Mouse (Mus musculus) liver, adult 2 months (tissue): Measurements from ENCODE around the gene Pdia6. TPM values are rescaled to one million over a fixed set of nuclear protein-coding genes. Genes with fewer than 3 reads are reported as not detected.

Experiments
- DNase-seq: peaks from one replicate; pipeline ENCODE4 v3.0.0-alpha.2; 2011; ENCODE audit warnings: low read depth, low spot score; ENCODE audit errors: extremely low read depth
- H3K27ac ChIP-seq: fragments of 200-500 bp; replicated peaks from 2 replicates; pipeline ENCODE4 v1.5.1; 2012; ENCODE audit warnings: low read depth, mild to moderate bottlenecking, control low read depth, inconsistent platforms, low read length; ENCODE audit not compliant: insufficient read depth
- H3K27me3 ChIP-seq: fragments of 200-500 bp; 2 replicates; pipeline ENCODE4 v1.6.1; 2012; ENCODE audit warnings: mild to moderate bottlenecking, moderate library complexity, low read length, inconsistent platforms; ENCODE audit not compliant: control insufficient read depth, insufficient read depth
- H3K36me3 ChIP-seq: fragments of 200-500 bp; 2 replicates; pipeline ENCODE4 v1.6.1; 2012; ENCODE audit warnings: low read length, inconsistent platforms; ENCODE audit not compliant: control insufficient read depth, insufficient read depth
- H3K4me1 ChIP-seq: fragments of 200-500 bp; 2 replicates; pipeline ENCODE4 v1.6.1; 2011; ENCODE audit warnings: low read length; ENCODE audit not compliant: control insufficient read depth, insufficient read depth
- H3K4me3 ChIP-seq: fragments of 200-500 bp; 2 replicates; pipeline ENCODE4 v1.5.1; 2011; ENCODE audit warnings: low read depth, mild to moderate bottlenecking, control low read depth, low read length, moderate library complexity; ENCODE audit not compliant: insufficient read depth
- H3K79me2 ChIP-seq: fragments of 200-500 bp; 2 replicates; pipeline ENCODE4 v1.6.1; 2012; ENCODE audit warnings: inconsistent platforms, mild to moderate bottlenecking, low read length, moderate library complexity; ENCODE audit not compliant: control insufficient read depth, insufficient read depth
- H3K9ac ChIP-seq: fragments of 200-500 bp; 2 replicates; pipeline ENCODE4 v1.6.1; 2012; ENCODE audit warnings: low read depth, mild to moderate bottlenecking, control low read depth, inconsistent platforms, low read length
- CTCF ChIP-seq: fragments of 200-500 bp; IDR thresholded peaks from 2 replicates; pipeline ENCODE4 v1.5.1; 2011; ENCODE audit warnings: low read depth, low read length, control low read depth
- POLR2A ChIP-seq: fragments of 200-500 bp; IDR thresholded peaks from 2 replicates; pipeline ENCODE4 v1.6.1; 2011; ENCODE audit warnings: low read length, control low read depth; ENCODE audit not compliant: insufficient read depth; ENCODE audit errors: extremely low read depth
- WGBS: fragments of 180-500 bp; shearing (Covaris S2); methylation state at CpG from one replicate; pipeline ENCODE4 v1.1.7; 2018; 5-methylcytosine and 5-hydroxymethylcytosine counted together
- polyA plus RNA-seq: library from polyadenylated mRNA; depleted of rRNA; stranded (reverse); fragments of >200 nt; gene quantifications from 2 replicates; pipeline ENCODE4 v1.2.3, GENCODE M21; 2012
- total RNA-seq: library from RNA; depleted of rRNA; stranded (reverse); fragments of >200 nt; gene quantifications from 2 replicates; pipeline ENCODE4 v1.2.3, GENCODE M21; 2014

Gene Pdia6
- total and polyA plus RNA-seq, 2 experiments: 89.1 to 226 TPM

- H3K9ac ChIP-seq: no peak overlapping the region
- WGBS: 91% methylated on average over 5 of the region's 5 CpGs
- H3K36me3 ChIP-seq: no peaks in the 10 kb centered on the region
- no peaks in the 10 kb centered on the region for H3K79me2 ChIP-seq
- H3K4me1 ChIP-seq: no peaks in the 10 kb centered on the region
- H3K27ac ChIP-seq: no peak overlapping the region
- DNase-seq: no peak
- no peak overlapping the region for H3K4me3 ChIP-seq
- no peaks in the 10 kb centered on the region for H3K27me3 ChIP-seq
- TF ChIP-seq POLR2A (no peak), CTCF (no peak)
Observed at GRCm38 (mm10) chr12:17225012-17225411, 41.3 kb upstream of the Pdia6 start.

GRCm38 (mm10) chr12:17227903-17228302, 38.4 kb upstream of the Pdia6 start:
- no peak overlapping the region for H3K9ac ChIP-seq
- no peaks in the 10 kb centered on the region for H3K27me3 ChIP-seq
- WGBS: 84% methylated on average over 4 of the region's 4 CpGs
- TF ChIP-seq POLR2A (no peak), CTCF (no peak)
- H3K4me3 ChIP-seq: no peak overlapping the region
- H3K27ac ChIP-seq: no peak overlapping the region
- no peaks in the 10 kb centered on the region for H3K36me3 ChIP-seq
- no peak for DNase-seq
- no peaks in the 10 kb centered on the region for H3K79me2 ChIP-seq
- H3K4me1 ChIP-seq: no peaks in the 10 kb centered on the region

- WGBS: 67% methylated on average over 5 of the region's 5 CpGs
- H3K9ac ChIP-seq: no peak overlapping the region
- no peak overlapping the region for H3K4me3 ChIP-seq
- H3K36me3 ChIP-seq: no peaks in the 10 kb centered on the region
- H3K27me3 ChIP-seq: no peaks in the 10 kb centered on the region
- DNase-seq: no peak
- TF ChIP-seq POLR2A: no peak
- TF ChIP-seq CTCF: no peak
- no peaks in the 10 kb centered on the region for H3K79me2 ChIP-seq
- H3K4me1 ChIP-seq: no peaks in the 10 kb centered on the region
- no peak overlapping the region for H3K27ac ChIP-seq
Observed at GRCm38 (mm10) chr12:17230581-17230980, 35.8 kb upstream of the Pdia6 start.

GRCm38 (mm10) chr12:17231513-17231912, 34.8 kb upstream of the Pdia6 start:
- 86% methylated on average over 14 of the region's 14 CpGs for WGBS
- H3K4me3 ChIP-seq: no peak overlapping the region
- H3K27me3 ChIP-seq: no peaks in the 10 kb centered on the region
- H3K4me1 ChIP-seq: no peaks in the 10 kb centered on the region
- DNase-seq: no peak
- H3K27ac ChIP-seq: no peak overlapping the region
- H3K36me3 ChIP-seq: no peaks in the 10 kb centered on the region
- TF ChIP-seq POLR2A (no peak), CTCF (no peak)
- no peak overlapping the region for H3K9ac ChIP-seq
- H3K79me2 ChIP-seq: no peaks in the 10 kb centered on the region

GRCm38 (mm10) chr12:17235535-17236313, 30.6 kb upstream of the Pdia6 start:
- no peaks in the 10 kb centered on the region for H3K36me3 ChIP-seq
- H3K27ac ChIP-seq: no peak overlapping the region
- H3K79me2 ChIP-seq: no peaks in the 10 kb centered on the region
- WGBS: 59% methylated on average over 11 of the region's 11 CpGs
- H3K4me3 ChIP-seq: no peak overlapping the region
- no peaks in the 10 kb centered on the region for H3K4me1 ChIP-seq
- no peaks in the 10 kb centered on the region for H3K27me3 ChIP-seq
- DNase-seq: no peak
- H3K9ac ChIP-seq: no peak overlapping the region
- TF ChIP-seq CTCF (no peak), POLR2A (no peak)
